Mouse (Mus musculus): ENCODE measurements around the gene Kcnc1.

Gene Kcnc1

GRCm38 (mm10) chr7:46393718-46394511 lies 2.4 kb upstream of the Kcnc1 start:
- peak in 1 of 2 experiments; percentile 25 for DNase-seq (ENCODE audit: low spot score in 2 of 2)

GRCm38 (mm10) chr7:46394933-46395332 lies 1.4 kb upstream of the Kcnc1 start:
- DNase-seq (ENCODE audit: low spot score in 2 of 2) = no peak

- DNase-seq (ENCODE audit: low spot score in 2 of 2) = no peak
Observed at GRCm38 (mm10) chr7:46395571-46395970, 726 bp upstream of the Kcnc1 start.

GRCm38 (mm10) chr7:46396928-46397731 lies 833 bp downstream of the Kcnc1 start:
- DNase-seq (ENCODE audit: low spot score in 2 of 2) = no peak

- no peak for DNase-seq (ENCODE audit: low spot score in 2 of 2)
Observed at GRCm38 (mm10) chr7:46397732-46398333, 1.5 kb downstream of the Kcnc1 start.

- no peak for DNase-seq (ENCODE audit: low spot score in 2 of 2)
Observed at GRCm38 (mm10) chr7:46398612-46399011, 2.3 kb downstream of the Kcnc1 start.

GRCm38 (mm10) chr7:46399676-46400075 lies 3.4 kb downstream of the Kcnc1 start:
- DNase-seq (ENCODE audit: low spot score in 2 of 2) = no peak

- no peak for DNase-seq (ENCODE audit: low spot score in 2 of 2)
Observed at GRCm38 (mm10) chr7:46400346-46400745, 4.0 kb downstream of the Kcnc1 start.

GRCm38 (mm10) chr7:46401371-46402180 lies 5.3 kb downstream of the Kcnc1 start:
- no peak for DNase-seq (ENCODE audit: low spot score in 2 of 2)

GRCm38 (mm10) chr7:46403616-46404485 lies 7.6 kb downstream of the Kcnc1 start:
- DNase-seq (ENCODE audit: low spot score in 2 of 2) = no peak

- DNase-seq (ENCODE audit: low spot score in 2 of 2) = no peak
Observed at GRCm38 (mm10) chr7:46404756-46405155, 8.5 kb downstream of the Kcnc1 start.

- DNase-seq (ENCODE audit: low spot score in 2 of 2) = no peak
Observed at GRCm38 (mm10) chr7:46408606-46409005, 12.3 kb downstream of the Kcnc1 start.

GRCm38 (mm10) chr7:46409204-46409789 lies 13.0 kb downstream of the Kcnc1 start:
- peak; percentile 76 to 77 for DNase-seq (ENCODE audit: low spot score in 2 of 2)

GRCm38 (mm10) chr7:46410727-46411126 lies 14.4 kb downstream of the Kcnc1 start:
- no peak for DNase-seq (ENCODE audit: low spot score in 2 of 2)

GRCm38 (mm10) chr7:46412823-46413222 lies 16.5 kb downstream of the Kcnc1 start:
- no peak for DNase-seq (ENCODE audit: low spot score in 2 of 2)

- no peak for DNase-seq (ENCODE audit: low spot score in 2 of 2)
Observed at GRCm38 (mm10) chr7:46413959-46414725, 17.8 kb downstream of the Kcnc1 start.

GRCm38 (mm10) chr7:46415818-46416425 lies 19.6 kb downstream of the Kcnc1 start:
- no peak for DNase-seq (ENCODE audit: low spot score in 2 of 2)

GRCm38 (mm10) chr7:46417467-46417866 lies 21.2 kb downstream of the Kcnc1 start:
- no peak for DNase-seq (ENCODE audit: low spot score in 2 of 2)

GRCm38 (mm10) chr7:46418102-46418622 lies 21.9 kb downstream of the Kcnc1 start:
- DNase-seq (ENCODE audit: low spot score in 2 of 2) = no peak
